Mouse (Mus musculus) brain, embryonic 14.5 days (tissue): Measurements from ENCODE around the gene Tob2.

ENCODE experiments used
- CTCF ChIP-seq: fragments of 200-500 bp; IDR thresholded peaks from 2 replicates; pipeline ENCODE4 v1.5.1; 2012; ENCODE audit warnings: inconsistent platforms, mild to moderate bottlenecking, moderate library complexity, borderline replicate concordance; ENCODE audit not compliant: insufficient read depth, insufficient read length; ENCODE audit errors: extremely low read depth
- POLR2A ChIP-seq: fragments of 200-500 bp; IDR thresholded peaks from 2 replicates; pipeline ENCODE4 v1.6.1; 2012; ENCODE audit warnings: mild to moderate bottlenecking, inconsistent platforms, borderline replicate concordance; ENCODE audit not compliant: poor library complexity, insufficient read depth, insufficient read length, severe bottlenecking; ENCODE audit errors: extremely low read depth

- TF ChIP-seq CTCF: no peak
- TF ChIP-seq POLR2A: no peak
These were observed 23.8 kb upstream of the Tob2 start for GRCm38 (mm10) chr15:81882348-81882747.
